Mouse (Mus musculus) embryonic facial prominence, embryonic 13.5 days (tissue): ENCODE measurements at regions not wholly inside any gene's neighbourhood (a gene's known extent, or its start where the extent isn't known, plus 50 kb on each side); places are given as distances from the start of the nearest gene placed in this dataset.

Experiments
- ATAC-seq: fragments of 200-750 bp; cut with Nextera tagmentation; 2 replicates; pipeline ENCODE4 v1.8.0; 2017; ENCODE audit warnings: low read depth; ENCODE audit not compliant: insufficient number of reproducible peaks, insufficient read depth, low FRiP score, low TSS enrichment
- H3K27ac ChIP-seq: fragments of 300-500 bp; sonication (generic); 2 replicates; pipeline ENCODE4 v1.5.1; 2015; ENCODE audit warnings: moderate library complexity, mild to moderate bottlenecking, inconsistent platforms
- H3K27me3 ChIP-seq: fragments of 300-500 bp; sonication (generic); 2 replicates; pipeline ENCODE4 v1.6.1; 2015; ENCODE audit warnings: mild to moderate bottlenecking, inconsistent platforms
- H3K36me3 ChIP-seq: fragments of 300-500 bp; sonication (generic); 2 replicates; pipeline ENCODE4 v1.6.1; 2015; ENCODE audit warnings: mild to moderate bottlenecking, inconsistent platforms
- H3K4me1 ChIP-seq: fragments of 300-500 bp; sonication (generic); 2 replicates; pipeline ENCODE4 v1.6.1; 2015; ENCODE audit warnings: inconsistent platforms
- H3K4me2 ChIP-seq: fragments of 300-500 bp; sonication (generic); 2 replicates; pipeline ENCODE4 v1.6.1; 2015; ENCODE audit warnings: moderate library complexity, mild to moderate bottlenecking, inconsistent platforms
- H3K4me3 ChIP-seq: fragments of 300-500 bp; sonication (generic); 2 replicates; pipeline ENCODE4 v1.5.1; 2015; ENCODE audit warnings: mild to moderate bottlenecking, inconsistent platforms
- H3K9ac ChIP-seq: fragments of 300-500 bp; sonication (generic); 2 replicates; pipeline ENCODE4 v1.6.1; 2015; ENCODE audit warnings: mild to moderate bottlenecking, inconsistent platforms
- H3K9me3 ChIP-seq: fragments of 300-500 bp; sonication (generic); 2 replicates; pipeline ENCODE4 v1.6.1; 2016; ENCODE audit warnings: inconsistent platforms
- WGBS: fragments of 180-500 bp; shearing (Covaris S2); methylation state at CpG from one replicate; pipeline ENCODE4 v1.1.7; 2015; ENCODE audit warnings: mixed read lengths; 5-methylcytosine and 5-hydroxymethylcytosine counted together

- Histone ChIP-seq H3K36me3 (no peaks in the 10 kb centered on the region), H3K4me2 (no peak overlapping the region), H3K4me1 (peaks cover 8% of the 10 kb centered on the region; the same call in 1 of the 2 replicates), H3K9me3 (no peaks in the 10 kb centered on the region; the same call in 1 of the 2 replicates), H3K27ac (no peak overlapping the region), H3K27me3 (no peaks in the 10 kb centered on the region), H3K9ac (no peak overlapping the region), H3K4me3 (no peak overlapping the region)
- WGBS: 70% methylated on average over 6 of the region's 6 CpGs
- ATAC-seq: no peak
Observed at GRCm38 (mm10) chr16:8951156-8951899, 121.4 kb downstream of the 1810013L24Rik start.

- ATAC-seq: no peak
- Histone ChIP-seq H3K9me3 (no peaks in the 10 kb centered on the region), H3K4me1 (no peaks in the 10 kb centered on the region; the same call in 1 of the 2 replicates), H3K9ac (no peak overlapping the region), H3K27me3 (no peaks in the 10 kb centered on the region), H3K36me3 (no peaks in the 10 kb centered on the region), H3K4me3 (no peak overlapping the region), H3K27ac (no peak overlapping the region), H3K4me2 (no peak overlapping the region)
- 87% methylated on average over 10 of the region's 10 CpGs for WGBS
Observed at GRCm38 (mm10) chr16:8961739-8962138, 131.8 kb downstream of the 1810013L24Rik start.

- no peak for ATAC-seq
- Histone ChIP-seq H3K4me1 (no peaks in the 10 kb centered on the region), H3K4me2 (no peak overlapping the region), H3K27ac (no peak overlapping the region), H3K27me3 (no peaks in the 10 kb centered on the region), H3K4me3 (no peak overlapping the region), H3K9me3 (peaks cover 3% of the 10 kb centered on the region; the same call in 1 of the 2 replicates), H3K9ac (no peak overlapping the region), H3K36me3 (no peaks in the 10 kb centered on the region)
- WGBS: 89% methylated on average over 7 of the region's 7 CpGs
Observed at GRCm38 (mm10) chr16:8993521-8994250, 163.8 kb downstream of the 1810013L24Rik start.

GRCm38 (mm10) chr16:8994521-8994920 is 164.6 kb downstream of the 1810013L24Rik start:
- Histone ChIP-seq H3K36me3 (no peaks in the 10 kb centered on the region), H3K27me3 (no peaks in the 10 kb centered on the region), H3K27ac (no peak overlapping the region), H3K9me3 (peaks cover 3% of the 10 kb centered on the region; the same call in 1 of the 2 replicates), H3K4me1 (no peaks in the 10 kb centered on the region), H3K4me3 (no peak overlapping the region), H3K4me2 (no peak overlapping the region), H3K9ac (no peak overlapping the region)
- WGBS: 85% methylated on average over 1 of the region's 1 CpGs
- no peak for ATAC-seq

- Histone ChIP-seq H3K9ac (no peak overlapping the region), H3K27me3 (no peaks in the 10 kb centered on the region), H3K27ac (no peak overlapping the region), H3K4me1 (no peaks in the 10 kb centered on the region), H3K9me3 (no peaks in the 10 kb centered on the region), H3K4me3 (no peak overlapping the region), H3K4me2 (no peak overlapping the region), H3K36me3 (no peaks in the 10 kb centered on the region)
- WGBS: 79% methylated on average over 5 of the region's 5 CpGs
- no peak for ATAC-seq
Observed at GRCm38 (mm10) chr16:8997250-8997649, 167.3 kb downstream of the 1810013L24Rik start.

GRCm38 (mm10) chr16:9004012-9004411 is 174.1 kb downstream of the 1810013L24Rik start:
- Histone ChIP-seq H3K27ac (no peak overlapping the region), H3K36me3 (no peaks in the 10 kb centered on the region), H3K4me3 (no peak overlapping the region), H3K4me1 (no peaks in the 10 kb centered on the region), H3K9me3 (no peaks in the 10 kb centered on the region), H3K4me2 (no peak overlapping the region), H3K27me3 (no peaks in the 10 kb centered on the region), H3K9ac (no peak overlapping the region)
- WGBS: 35% methylated on average over 6 of the region's 6 CpGs
- ATAC-seq: no peak

- H3K36me3 ChIP-seq: no peaks in the 10 kb centered on the region
- no peak overlapping the region for H3K27ac ChIP-seq
- no peaks in the 10 kb centered on the region for H3K27me3 ChIP-seq
- H3K4me1 ChIP-seq: no peaks in the 10 kb centered on the region
- H3K4me3 ChIP-seq: no peak overlapping the region
- H3K9ac ChIP-seq: no peak overlapping the region
- no peak for ATAC-seq
- 39% methylated on average over 5 of the region's 5 CpGs for WGBS
- H3K4me2 ChIP-seq: no peak overlapping the region
- H3K9me3 ChIP-seq: no peaks in the 10 kb centered on the region
Observed at GRCm38 (mm10) chr16:9005933-9006332, 176.0 kb downstream of the 1810013L24Rik start.

- Histone ChIP-seq H3K4me3 (no peak overlapping the region), H3K9ac (no peak overlapping the region), H3K27me3 (no peaks in the 10 kb centered on the region), H3K4me1 (no peaks in the 10 kb centered on the region), H3K9me3 (no peaks in the 10 kb centered on the region), H3K4me2 (no peak overlapping the region), H3K36me3 (no peaks in the 10 kb centered on the region), H3K27ac (no peak overlapping the region)
- WGBS: 20% methylated on average over 19 of the region's 19 CpGs
- no peak for ATAC-seq
Observed at GRCm38 (mm10) chr16:9009361-9010083, 179.6 kb downstream of the 1810013L24Rik start.

GRCm38 (mm10) chr16:9011077-9011476 is 181.2 kb downstream of the 1810013L24Rik start:
- H3K36me3 ChIP-seq: no peaks in the 10 kb centered on the region
- no peak overlapping the region for H3K9ac ChIP-seq
- WGBS: 75% methylated on average over 1 of the region's 1 CpGs
- ATAC-seq: no peak
- H3K4me3 ChIP-seq: no peak overlapping the region
- H3K27ac ChIP-seq: no peak overlapping the region
- no peaks in the 10 kb centered on the region for H3K4me1 ChIP-seq
- H3K4me2 ChIP-seq: no peak overlapping the region
- no peaks in the 10 kb centered on the region for H3K9me3 ChIP-seq
- no peaks in the 10 kb centered on the region for H3K27me3 ChIP-seq

- Histone ChIP-seq H3K9me3 (no peaks in the 10 kb centered on the region), H3K4me1 (no peaks in the 10 kb centered on the region), H3K4me3 (no peak overlapping the region), H3K27ac (no peak overlapping the region), H3K27me3 (no peaks in the 10 kb centered on the region), H3K4me2 (no peak overlapping the region), H3K9ac (no peak overlapping the region), H3K36me3 (no peaks in the 10 kb centered on the region)
- WGBS: 70% methylated on average over 4 of the region's 4 CpGs
- ATAC-seq: no peak
Observed at GRCm38 (mm10) chr16:9011691-9012090, 181.8 kb downstream of the 1810013L24Rik start.

GRCm38 (mm10) chr16:9016040-9016761 is 186.3 kb downstream of the 1810013L24Rik start:
- no peak overlapping the region for H3K9ac ChIP-seq
- no peaks in the 10 kb centered on the region for H3K27me3 ChIP-seq
- no peak for ATAC-seq
- no peak overlapping the region for H3K4me3 ChIP-seq
- WGBS: 71% methylated on average over 13 of the region's 13 CpGs
- no peak overlapping the region for H3K4me2 ChIP-seq
- no peak overlapping the region for H3K27ac ChIP-seq
- H3K4me1 ChIP-seq: no peaks in the 10 kb centered on the region
- no peaks in the 10 kb centered on the region for H3K36me3 ChIP-seq
- H3K9me3 ChIP-seq: no peaks in the 10 kb centered on the region
